Mouse (Mus musculus): ENCODE measurements around the gene Pdpk1. TPM values are rescaled to one million over a fixed set of nuclear protein-coding genes. Genes with fewer than 3 reads are reported as not detected.
"Not testable (repeated sequence)": the region's sequence is repeated elsewhere in the genome, so short reads cannot be mapped to it uniquely, and the experiment has no call there.

The Pdpk1 gene
- total RNA-seq, 2 experiments from 2014 or later: 45.4 to 50.6 TPM

DNA sequence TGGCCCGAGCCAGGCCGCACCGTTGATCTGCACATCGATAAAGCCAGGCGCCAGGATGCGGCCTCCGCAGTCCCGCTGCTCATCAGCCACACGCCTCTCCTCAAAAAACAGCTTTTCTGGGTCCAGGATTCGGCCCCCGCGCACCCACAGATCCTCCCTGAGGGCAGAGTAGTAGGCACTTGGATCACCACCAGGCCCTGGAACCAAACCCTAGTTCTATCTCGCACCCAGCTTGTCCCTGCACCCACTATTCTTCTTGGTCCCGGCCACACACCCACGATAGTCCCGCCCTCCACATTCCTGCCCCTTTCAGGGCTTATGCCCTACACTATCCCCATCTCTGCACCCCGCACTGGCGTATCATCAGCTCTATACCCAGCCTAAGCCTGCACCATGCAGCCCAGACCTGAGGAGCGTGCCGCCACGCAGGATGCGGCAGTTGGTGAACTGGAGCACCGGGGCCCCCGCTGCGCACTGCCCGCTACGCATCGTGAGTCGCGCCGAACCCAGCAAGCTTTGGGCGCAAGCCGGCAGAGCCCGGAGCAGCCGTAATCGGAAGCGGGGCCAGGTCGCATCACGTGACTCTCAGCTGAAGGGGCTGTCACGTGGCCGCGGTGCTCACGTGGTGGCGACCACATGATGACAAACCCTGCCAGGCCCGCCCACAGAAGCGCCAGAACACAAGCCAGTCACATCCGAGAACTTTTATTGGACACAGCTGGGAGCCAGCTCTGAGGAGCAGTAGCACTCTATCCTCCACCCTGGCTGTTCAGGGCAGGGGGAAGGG is 12.6 kb upstream of the Pdpk1 start, which contains the start of gene Amdhd2:
TSS of gene Amdhd2 (minus strand) at position 591 of the 787 bp plus-strand sequence.
- peak; percentile 69 for ATAC-seq (ENCODE audit: poor library complexity, severe bottlenecking)

DNA sequence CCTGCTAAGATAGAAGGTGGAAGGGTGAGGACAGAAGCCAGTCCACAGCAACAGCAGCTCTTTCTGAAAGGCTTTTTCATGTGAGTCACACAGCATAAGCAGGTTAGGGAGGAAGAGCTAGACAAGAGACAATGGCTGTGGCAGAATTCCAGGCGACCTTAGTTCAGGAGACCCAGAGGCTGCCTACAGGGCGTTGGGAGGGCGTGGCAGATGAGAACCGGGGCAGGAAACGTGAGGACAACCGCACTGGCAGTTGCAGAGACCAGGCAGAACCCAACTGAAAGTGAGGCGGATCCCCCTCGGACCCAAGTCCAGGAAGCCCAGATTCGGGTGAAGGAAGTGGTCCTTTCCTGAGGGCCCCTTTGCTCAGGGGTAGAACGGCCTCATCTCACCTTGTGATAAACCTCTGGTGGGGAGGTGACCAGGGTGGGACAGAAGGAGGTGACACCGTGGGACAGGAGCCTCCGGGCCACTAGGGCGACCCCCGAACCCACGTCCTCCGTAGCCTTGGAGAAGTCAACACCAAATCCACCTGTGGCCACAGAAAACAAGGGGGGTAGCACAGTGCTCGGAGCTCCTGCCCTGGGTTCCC is 12.0 kb upstream of the Pdpk1 start:
- ATAC-seq (ENCODE audit: poor library complexity, severe bottlenecking): peak; percentile 36

GRCm38 (mm10) chr17:24161466-24161865 is 10.7 kb upstream of the Pdpk1 start:
- no peak for ATAC-seq (ENCODE audit: poor library complexity, severe bottlenecking)

GRCm38 (mm10) chr17:24157526-24157925 is 6.8 kb upstream of the Pdpk1 start:
- no peak for ATAC-seq (ENCODE audit: poor library complexity, severe bottlenecking)

DNA sequence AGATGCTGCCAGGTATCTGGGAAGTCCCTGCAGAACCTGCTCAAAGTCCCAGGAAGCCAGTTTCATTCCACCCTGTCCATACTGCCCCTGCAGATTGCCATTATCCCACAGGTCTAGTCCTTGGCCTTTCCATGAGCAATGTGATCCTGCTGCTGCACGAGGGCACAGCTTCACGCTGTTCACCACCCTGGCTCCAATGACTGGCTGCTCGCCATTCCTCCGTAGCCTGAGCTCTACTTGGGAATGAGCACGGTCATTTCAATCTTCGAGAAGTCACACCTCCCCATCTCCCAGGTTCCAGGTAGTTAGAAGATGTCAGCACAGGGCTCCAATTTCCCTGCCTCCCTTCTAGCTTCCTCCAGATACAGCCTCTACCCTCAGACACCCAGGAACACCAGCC is 6.4 kb upstream of the Pdpk1 start:
- no peak for ATAC-seq (ENCODE audit: poor library complexity, severe bottlenecking)

DNA sequence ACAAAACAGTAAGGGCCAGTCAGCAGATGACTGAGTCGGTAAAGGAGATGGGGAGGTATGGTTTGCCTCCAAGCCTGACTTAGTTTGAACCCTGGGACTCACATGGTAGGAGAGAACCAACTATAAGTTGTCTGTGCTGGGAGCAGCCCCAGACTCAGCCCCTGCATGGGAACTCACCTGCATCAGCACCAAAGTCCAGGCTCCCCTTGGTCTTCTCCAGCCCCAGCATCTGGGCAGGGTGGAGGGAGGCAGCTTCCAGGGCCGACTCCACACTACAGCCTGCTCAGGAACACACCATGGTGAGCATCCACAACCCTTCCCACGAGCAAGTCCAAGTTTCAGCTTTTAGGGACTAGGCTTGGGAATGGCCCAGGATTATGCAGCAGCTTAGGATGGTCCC is 5.7 kb upstream of the Pdpk1 start:
- no peak for ATAC-seq (ENCODE audit: poor library complexity, severe bottlenecking)

DNA sequence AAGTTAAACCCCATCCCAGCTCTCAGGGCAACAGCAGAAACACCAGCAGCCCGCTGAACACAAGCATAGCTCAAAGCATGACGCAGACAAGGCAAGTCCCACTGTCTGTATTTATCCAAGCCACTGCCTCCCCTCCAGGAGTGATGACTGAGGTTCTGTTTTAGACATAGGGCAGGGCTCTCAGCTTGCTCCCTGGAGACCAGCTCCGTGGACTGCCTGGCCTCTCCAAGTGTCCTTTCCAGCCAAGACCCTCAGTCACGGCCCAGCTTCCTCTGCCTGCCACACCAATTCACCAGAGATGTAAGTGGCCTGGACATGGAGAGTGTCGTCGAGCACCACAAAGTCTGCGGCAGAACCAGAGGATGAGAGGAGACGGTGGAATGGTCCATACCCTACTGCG is 5.0 kb upstream of the Pdpk1 start:
- ATAC-seq (ENCODE audit: poor library complexity, severe bottlenecking): no peak

GRCm38 (mm10) chr17:24154463-24154862 is 3.7 kb upstream of the Pdpk1 start:
- ATAC-seq (ENCODE audit: poor library complexity, severe bottlenecking): no peak

DNA sequence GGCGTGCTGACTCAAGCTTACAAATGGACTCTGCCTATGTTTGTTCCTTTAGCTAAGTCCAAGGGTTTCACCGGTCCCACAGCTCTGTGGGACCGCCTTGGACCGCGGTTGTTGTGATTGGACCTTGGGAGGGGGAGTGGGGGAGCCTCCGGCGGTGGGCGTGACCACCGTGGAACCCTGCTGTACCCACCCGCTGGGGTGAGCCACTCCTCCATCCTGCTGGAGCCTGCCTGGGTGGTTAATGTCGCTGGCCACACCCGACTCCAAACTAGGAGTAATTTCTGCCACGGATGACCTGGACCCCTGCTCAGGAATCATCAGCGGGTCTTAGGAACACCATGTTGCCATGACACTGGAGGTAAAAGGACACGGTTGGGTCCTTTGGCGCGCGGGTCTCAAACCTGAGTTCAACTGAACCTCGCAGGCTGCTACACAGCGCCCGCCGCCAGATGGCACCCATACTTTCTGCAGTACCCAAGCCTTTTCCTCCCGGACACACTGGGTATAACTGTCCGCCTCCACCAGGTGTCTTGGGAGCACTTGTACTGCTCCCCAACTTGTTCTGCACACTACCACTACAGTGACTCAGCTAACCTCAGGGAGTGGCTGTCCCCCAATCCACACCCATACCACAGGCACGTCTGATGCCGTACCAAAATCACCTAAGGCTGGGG is 1.3 kb upstream of the Pdpk1 start:
- peak; percentile 98 for ATAC-seq (ENCODE audit: poor library complexity, severe bottlenecking)

DNA sequence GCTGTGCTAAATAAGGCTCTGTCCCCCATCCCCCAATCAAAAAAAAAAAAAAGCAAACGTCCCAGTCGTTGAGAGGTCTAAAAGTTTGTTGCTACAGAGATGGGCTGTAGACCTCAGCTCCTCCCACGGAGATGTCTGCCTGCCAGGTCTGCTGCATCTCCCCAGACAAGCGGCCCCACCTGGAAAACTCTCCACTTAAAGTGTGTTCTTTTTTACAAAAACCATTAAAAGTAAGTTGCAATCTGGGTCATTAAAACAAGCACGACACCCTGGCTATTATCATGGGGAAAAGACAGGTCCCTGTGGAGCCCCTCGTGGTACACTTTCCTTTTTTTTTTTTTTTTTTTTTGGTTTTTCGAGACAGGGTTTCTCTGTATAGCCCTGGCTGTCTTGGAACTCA is 658 bp upstream of the Pdpk1 start:
- no peak for ATAC-seq (ENCODE audit: poor library complexity, severe bottlenecking)

GRCm38 (mm10) chr17:24149421-24149820 is 1.3 kb downstream of the Pdpk1 start:
- ATAC-seq (ENCODE audit: poor library complexity, severe bottlenecking): no peak

- no peak for ATAC-seq (ENCODE audit: poor library complexity, severe bottlenecking)
Measured at GRCm38 (mm10) chr17:24142897-24143296, 7.8 kb downstream of the Pdpk1 start.

- peak; percentile 98 for ATAC-seq (ENCODE audit: poor library complexity, severe bottlenecking)
Measured at GRCm38 (mm10) chr17:24141425-24141920, 9.3 kb downstream of the Pdpk1 start.

DNA sequence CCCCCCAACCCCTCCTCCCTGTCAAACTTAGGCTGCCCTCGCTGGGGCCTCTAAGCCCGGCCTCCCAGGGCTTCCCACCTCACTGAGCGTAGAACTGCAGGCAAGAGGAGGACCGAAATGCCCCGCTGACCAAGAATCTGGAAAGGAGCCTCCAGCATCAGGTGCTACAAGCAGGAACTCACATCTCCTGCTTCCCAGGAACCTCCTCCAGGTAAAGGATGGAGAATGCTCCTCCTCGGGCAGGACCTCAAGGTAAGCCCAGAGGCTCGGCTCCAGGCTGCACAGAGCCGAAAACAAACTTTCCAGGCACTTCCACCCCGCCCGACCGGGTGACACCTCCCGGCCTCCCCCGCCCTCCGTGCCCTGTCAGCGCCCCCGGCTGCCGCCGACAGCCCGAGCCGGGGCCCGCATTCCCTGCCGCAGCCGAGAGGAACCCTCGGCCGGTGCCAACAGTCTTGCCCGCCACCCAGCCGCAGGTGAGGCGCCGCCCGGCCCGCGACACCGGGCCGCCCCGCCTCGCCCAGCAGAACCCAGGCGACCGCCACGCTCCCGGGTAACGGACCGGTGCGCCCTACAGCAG is 9.8 kb downstream of the Pdpk1 start:
- no peak for ATAC-seq (ENCODE audit: poor library complexity, severe bottlenecking)

- ATAC-seq (ENCODE audit: poor library complexity, severe bottlenecking): no peak
Measured at GRCm38 (mm10) chr17:24139968-24140367, 10.8 kb downstream of the Pdpk1 start.

GRCm38 (mm10) chr17:24139256-24139655 is 11.5 kb downstream of the Pdpk1 start:
- ATAC-seq (ENCODE audit: poor library complexity, severe bottlenecking): no peak

GRCm38 (mm10) chr17:24137226-24137880 is 13.4 kb downstream of the Pdpk1 start:
- no peak for ATAC-seq (ENCODE audit: poor library complexity, severe bottlenecking)

DNA sequence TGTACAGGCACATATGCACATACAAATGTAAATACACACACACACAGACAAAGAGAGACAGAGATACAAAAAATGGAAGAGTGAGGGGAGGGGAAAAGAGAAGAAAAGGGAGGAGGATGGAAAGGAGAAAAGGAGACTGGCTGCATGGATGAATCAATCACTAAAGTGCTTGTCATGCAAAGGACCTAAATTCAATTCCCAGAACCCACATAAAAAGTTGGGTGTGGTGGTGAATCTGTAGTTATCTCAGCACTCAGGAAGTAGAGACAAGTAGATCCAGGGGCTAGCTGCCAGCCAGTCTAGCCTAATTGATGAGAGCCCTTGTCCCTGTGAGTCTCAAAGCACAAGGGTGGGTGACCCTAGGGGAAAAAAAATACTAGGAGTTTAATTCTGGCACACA is 16.7 kb downstream of the Pdpk1 start:
- ATAC-seq (ENCODE audit: poor library complexity, severe bottlenecking): no peak

GRCm38 (mm10) chr17:24132919-24133318 is 17.8 kb downstream of the Pdpk1 start:
- not testable (repeated sequence) for ATAC-seq (ENCODE audit: poor library complexity, severe bottlenecking)

DNA sequence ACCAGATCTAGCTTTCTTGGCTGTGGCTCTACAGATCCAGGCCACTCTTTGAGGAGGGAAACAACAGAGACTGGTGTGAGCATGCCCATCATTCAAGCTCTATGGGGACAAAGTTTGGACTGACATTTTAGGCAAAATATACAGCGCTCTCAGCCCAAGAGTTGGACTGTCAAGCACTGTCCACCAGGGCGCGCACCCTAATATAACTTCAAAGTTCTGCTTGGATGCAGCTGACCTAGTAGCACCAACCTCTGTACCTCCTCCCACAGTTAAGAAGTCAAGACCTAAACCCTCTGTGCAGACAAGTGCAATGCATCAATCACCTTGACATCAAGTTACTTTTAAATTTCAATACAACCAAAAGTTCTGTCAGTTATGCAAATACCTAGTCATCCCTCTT is 19.2 kb downstream of the Pdpk1 start:
- no peak for ATAC-seq (ENCODE audit: poor library complexity, severe bottlenecking)

DNA sequence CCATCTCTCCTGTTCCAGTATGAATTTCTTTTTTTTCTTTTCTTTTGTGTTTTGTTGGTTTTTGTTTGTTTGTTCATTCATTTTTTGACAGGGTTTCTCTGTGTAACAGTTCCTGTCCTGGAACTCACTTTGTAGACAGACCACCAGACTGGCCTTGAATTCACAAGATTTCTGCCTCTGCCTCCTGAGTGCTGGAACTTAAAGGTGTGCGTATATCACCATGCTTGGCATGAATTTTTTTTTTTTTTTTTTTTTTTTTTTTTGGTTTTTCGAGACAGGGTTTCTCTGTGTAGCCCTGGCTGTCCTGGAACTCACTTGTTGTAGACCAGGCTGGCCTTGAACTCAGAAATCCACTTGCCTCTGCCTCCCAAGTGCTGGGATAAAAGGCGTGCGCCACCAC is 21.5 kb downstream of the Pdpk1 start:
- not testable (repeated sequence) for ATAC-seq (ENCODE audit: poor library complexity, severe bottlenecking)

All from megakaryocyte, adult 5-6 weeks (primary cell).